Mouse (Mus musculus) spleen, adult 2 months (tissue): ENCODE results near the gene Zfp362.

Experiments used
- CTCF ChIP-seq: fragments of 200-500 bp; IDR thresholded peaks from 2 replicates; pipeline ENCODE4 v1.5.1; 2011; ENCODE audit warnings: mild to moderate bottlenecking, inconsistent platforms; ENCODE audit not compliant: insufficient read depth, insufficient read length, insufficient replicate concordance; ENCODE audit errors: extremely low read depth
- POLR2A ChIP-seq: fragments of 200-500 bp; IDR thresholded peaks from 2 replicates; pipeline ENCODE4 v1.6.1; 2011; ENCODE audit warnings: low read depth, low read length, inconsistent platforms

DNA sequence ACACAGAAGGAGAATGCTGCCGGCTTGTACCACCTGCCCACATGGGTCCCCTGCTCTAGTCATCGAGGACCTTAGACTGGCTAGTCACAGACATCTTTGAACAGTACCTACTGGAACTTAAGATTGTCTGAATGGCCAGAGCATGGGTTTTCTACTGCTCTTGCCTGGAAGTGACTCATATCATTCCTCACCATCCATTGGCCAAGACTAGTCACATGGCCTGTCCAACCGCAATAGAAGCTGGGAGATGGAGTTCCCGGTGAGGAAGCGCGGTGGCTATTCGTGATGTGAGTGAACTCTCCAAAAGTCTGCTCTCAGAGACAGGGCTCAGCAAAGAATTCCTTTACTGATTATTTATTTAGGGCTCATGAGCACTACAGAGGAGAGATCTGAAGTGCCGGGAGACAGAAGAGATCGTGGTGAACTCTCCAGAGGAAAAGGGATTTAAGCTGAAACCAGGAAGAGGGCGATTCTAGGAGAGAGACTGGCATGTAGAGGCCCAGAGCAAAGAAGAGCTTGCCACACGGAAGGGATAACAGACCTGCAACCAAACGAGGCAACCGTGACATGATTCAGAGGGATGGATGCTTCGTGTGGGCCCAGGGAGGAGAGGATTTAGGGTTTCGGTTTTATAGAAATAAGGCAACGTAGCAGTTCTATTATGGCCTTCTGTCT lies 5.7 kb upstream of the Zfp362 start:
- TF ChIP-seq POLR2A = no peak
- no peak for TF ChIP-seq CTCF
